Mouse (Mus musculus) hindbrain, embryonic 12.5 days (tissue): ENCODE results near the gene Esp34. TPM values are rescaled to one million over a fixed set of nuclear protein-coding genes. Genes with fewer than 3 reads are reported as not detected.

ENCODE experiments used
- ATAC-seq: fragments of 200-750 bp; cut with Nextera tagmentation; 2 replicates; pipeline ENCODE4 v1.8.0; 2017; ENCODE audit warnings: moderate TSS enrichment; ENCODE audit not compliant: low FRiP score
- H3K27ac ChIP-seq: fragments of 300-500 bp; sonication (generic); 2 replicates; pipeline ENCODE4 v1.5.1; 2016; ENCODE audit warnings: mild to moderate bottlenecking
- H3K27me3 ChIP-seq: fragments of 300-500 bp; sonication (generic); 2 replicates; pipeline ENCODE4 v1.6.1; 2016; ENCODE audit warnings: mild to moderate bottlenecking
- H3K36me3 ChIP-seq: fragments of 300-500 bp; sonication (generic); 2 replicates; pipeline ENCODE4 v1.6.1; 2016; ENCODE audit warnings: mild to moderate bottlenecking
- H3K4me1 ChIP-seq: fragments of 300-500 bp; sonication (generic); 2 replicates; pipeline ENCODE4 v1.6.1; 2016
- H3K4me2 ChIP-seq: fragments of 300-500 bp; sonication (generic); replicated peaks from 2 replicates; pipeline ENCODE4 v1.6.1; 2016; ENCODE audit warnings: mild to moderate bottlenecking
- H3K4me3 ChIP-seq: fragments of 300-500 bp; sonication (generic); 2 replicates; pipeline ENCODE4 v1.5.1; 2016; ENCODE audit warnings: mild to moderate bottlenecking
- H3K9ac ChIP-seq: fragments of 300-500 bp; sonication (generic); 2 replicates; pipeline ENCODE4 v1.6.1; 2016; ENCODE audit warnings: mild to moderate bottlenecking, moderate library complexity
- H3K9me3 ChIP-seq: fragments of 300-500 bp; sonication (generic); replicated peaks from 2 replicates; pipeline ENCODE4 v1.6.1; 2016; ENCODE audit warnings: mild to moderate bottlenecking
- WGBS: fragments of 180-500 bp; shearing (Covaris S2); methylation state at CpG from one replicate; pipeline ENCODE4 v1.1.7; 2016; 5-methylcytosine and 5-hydroxymethylcytosine counted together
- polyA plus RNA-seq: library from polyadenylated mRNA; unstranded; fragments of >200 nt; fragmentation: Nextera tagmentation; extraction: Ambion mirVana; gene quantifications from 2 replicates; pipeline ENCODE4 v1.2.1, GENCODE M21; 2016

Gene Esp34
- polyA plus RNA-seq, result not detected in 2 replicates

DNA sequence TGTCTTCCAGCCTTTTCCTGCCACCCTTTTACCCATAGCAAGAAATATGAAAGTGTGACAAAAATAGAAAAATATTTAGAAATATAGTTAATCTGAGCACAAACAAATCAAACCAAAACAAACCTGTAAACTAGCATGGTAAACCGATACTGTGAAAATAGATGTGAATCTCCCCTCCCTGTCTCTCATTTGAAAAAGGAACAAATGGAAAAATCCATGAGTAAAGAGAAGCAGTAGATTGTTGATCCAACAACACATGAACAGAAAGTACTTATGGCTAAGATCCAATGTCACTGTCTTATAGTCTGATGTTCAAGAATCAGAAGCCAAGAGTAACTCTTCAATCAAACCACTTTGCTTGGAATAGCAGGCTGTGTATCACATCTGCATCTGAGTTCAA is at the start of gene Esp34:
Gene Esp34 (plus strand): TSS at position 301 of the 400 bp plus-strand sequence.
- H3K4me3 ChIP-seq, result no peak within 1 kb of the TSS
- H3K27ac ChIP-seq, result no peak within 1 kb of the TSS
- H3K36me3 ChIP-seq, result no peaks in the 10 kb centered on the region
- no peak for ATAC-seq
- H3K9me3 ChIP-seq, result peaks cover 3% of the 10 kb centered on the region; the same call in 1 of the 2 replicates
- WGBS, result 100% methylated on average over 1 of the region's 1 CpGs
- no peak within 1 kb of the TSS for H3K4me2 ChIP-seq
- H3K9ac ChIP-seq, result no peak within 1 kb of the TSS
- H3K27me3 ChIP-seq, result no peaks in the 10 kb centered on the region
- no peaks in the 10 kb centered on the region for H3K4me1 ChIP-seq

DNA sequence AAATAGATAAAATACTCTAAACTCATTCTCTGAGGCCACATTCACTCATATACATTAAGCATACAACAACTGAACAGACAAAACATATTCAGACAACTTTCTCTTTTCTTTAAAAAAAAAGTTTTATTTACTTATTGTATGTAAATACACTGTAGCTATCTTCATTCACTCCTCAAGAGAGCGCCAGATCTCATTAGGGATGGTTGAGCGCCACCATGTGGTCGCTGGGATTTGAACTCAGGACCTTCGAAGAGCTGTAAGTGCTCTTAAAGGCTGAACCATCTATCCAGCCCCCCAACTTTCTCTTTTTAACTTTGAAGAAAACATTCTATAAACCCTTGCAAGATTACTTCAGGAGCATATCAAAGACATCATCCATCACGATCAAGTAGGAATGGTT is 8.5 kb downstream of the Esp34 start:
- Histone ChIP-seq H3K27me3 (no peaks in the 10 kb centered on the region), H3K9ac (no peak overlapping the region), H3K4me3 (no peak overlapping the region), H3K4me1 (no peaks in the 10 kb centered on the region), H3K36me3 (no peaks in the 10 kb centered on the region), H3K27ac (no peak overlapping the region), H3K4me2 (no peak overlapping the region), H3K9me3 (0 out of 2 replicates have a peak, but pooled peaks cover 7% of the 10 kb centered on the region)
- 63% methylated on average over 5 of the region's 5 CpGs for WGBS
- no peak for ATAC-seq

Other genes with a start within 250 kb of the Esp34 start
- gene Olfr137, start 246.6 kb upstream of the Esp34 start, polyA plus RNA-seq, result not detected in 2 replicates
- gene Olfr136, start 224.4 kb upstream of the Esp34 start, polyA plus RNA-seq, result not detected in 2 replicates
- gene Esp36, start 134.0 kb upstream of the Esp34 start, polyA plus RNA-seq, result not detected in 2 replicates
- not detected in 2 replicates for gene Esp31, start 85.3 kb downstream of the Esp34 start, polyA plus RNA-seq